Mouse (Mus musculus): ENCODE data around the gene Mrpl4. TPM values are rescaled to one million over a fixed set of nuclear protein-coding genes. Genes with fewer than 3 reads are reported as not detected.

Mrpl4 gene
- polyA plus RNA-seq, 1 experiment from 2014 or later = 129 TPM

MicroRNAs encoded within 50 kb of the gene (microRNA counts, 519-probe panel; counts per million panel counts)
- microRNA mmu-miR-1900 = 2,583 counts per million, percentile 61 among the panel's probes with 10 or more counts

Small RNA genes lying within 50 kb of the gene (microRNA-seq; reads per million reads assigned to microRNA genes)
- not detected for gene Mir1900

Other genes with a start within 250 kb of the Mrpl4 start
- gene Col5a3, start 187.7 kb upstream of the Mrpl4 start, polyA plus RNA-seq (2015; fragmentation: Nextera tagmentation; extraction: Ambion mirVana) = 3.2 and 3.5 TPM in 2 replicates
- not detected in 2 replicates for gene Rdh8, start 184.2 kb upstream of the Mrpl4 start, polyA plus RNA-seq (2015; fragmentation: Nextera tagmentation; extraction: Ambion mirVana)
- 20.7 and 21.2 TPM in 2 replicates for gene A230050P20Rik, start 134.1 kb upstream of the Mrpl4 start, polyA plus RNA-seq (2015; fragmentation: Nextera tagmentation; extraction: Ambion mirVana)
- gene Angptl6, start 123.0 kb upstream of the Mrpl4 start, polyA plus RNA-seq (2015; fragmentation: Nextera tagmentation; extraction: Ambion mirVana) = 7.5 and 8.1 TPM in 2 replicates
- 80.9 and 81.3 TPM in 2 replicates for gene Ppan, start 114.6 kb upstream of the Mrpl4 start, polyA plus RNA-seq (2015; fragmentation: Nextera tagmentation; extraction: Ambion mirVana)
- gene Eif3g, start 104.1 kb upstream of the Mrpl4 start, polyA plus RNA-seq (2015; fragmentation: Nextera tagmentation; extraction: Ambion mirVana) = 283 and 327 TPM in 2 replicates
- gene Dnmt1, start 42.9 kb upstream of the Mrpl4 start, polyA plus RNA-seq (2015; fragmentation: Nextera tagmentation; extraction: Ambion mirVana) = 74.7 and 76.0 TPM in 2 replicates
- gene S1pr2, start 26.0 kb upstream of the Mrpl4 start, polyA plus RNA-seq (2015; fragmentation: Nextera tagmentation; extraction: Ambion mirVana) = 39.4 and 40.1 TPM in 2 replicates
- 10.9 and 11.3 TPM in 2 replicates for gene Icam1, start 13.2 kb downstream of the Mrpl4 start, polyA plus RNA-seq (2015; fragmentation: Nextera tagmentation; extraction: Ambion mirVana)
- gene Icam4, start 26.6 kb downstream of the Mrpl4 start, polyA plus RNA-seq (2015; fragmentation: Nextera tagmentation; extraction: Ambion mirVana) = 6.6 and 16.2 TPM in 2 replicates
- gene Icam5, start 29.3 kb downstream of the Mrpl4 start, polyA plus RNA-seq (2015; fragmentation: Nextera tagmentation; extraction: Ambion mirVana) = 0.05 and 0.21 TPM in 2 replicates
- 0.73 TPM in 1 of 2 replicates, not detected in the other for gene Zglp1, start 64.4 kb downstream of the Mrpl4 start, polyA plus RNA-seq (2015; fragmentation: Nextera tagmentation; extraction: Ambion mirVana)
- 0.58 and 0.82 TPM in 2 replicates for gene Gm49373, start 70.4 kb downstream of the Mrpl4 start, polyA plus RNA-seq (2015; fragmentation: Nextera tagmentation; extraction: Ambion mirVana)
- 57.6 and 58.0 TPM in 2 replicates for gene Fdx1l, start 70.9 kb downstream of the Mrpl4 start, polyA plus RNA-seq (2015; fragmentation: Nextera tagmentation; extraction: Ambion mirVana)
- gene Gm38431, start 89.3 kb downstream of the Mrpl4 start, polyA plus RNA-seq (2015; fragmentation: Nextera tagmentation; extraction: Ambion mirVana) = 1.6 and 1.7 TPM in 2 replicates
- 48.3 and 60.9 TPM in 2 replicates for gene Raver1, start 89.3 kb downstream of the Mrpl4 start, polyA plus RNA-seq (2015; fragmentation: Nextera tagmentation; extraction: Ambion mirVana)
- gene Tyk2, start 128.5 kb downstream of the Mrpl4 start, polyA plus RNA-seq (2015; fragmentation: Nextera tagmentation; extraction: Ambion mirVana) = 13.6 and 15.8 TPM in 2 replicates
- 284 and 293 TPM in 2 replicates for gene Cdc37, start 147.2 kb downstream of the Mrpl4 start, polyA plus RNA-seq (2015; fragmentation: Nextera tagmentation; extraction: Ambion mirVana)
- gene Pde4a, start 163.0 kb downstream of the Mrpl4 start, polyA plus RNA-seq (2015; fragmentation: Nextera tagmentation; extraction: Ambion mirVana) = 5.9 and 6.2 TPM in 2 replicates
- gene Keap1, start 236.6 kb downstream of the Mrpl4 start, polyA plus RNA-seq (2015; fragmentation: Nextera tagmentation; extraction: Ambion mirVana) = 61.1 and 61.6 TPM in 2 replicates
- gene S1pr5, start 245.7 kb downstream of the Mrpl4 start, polyA plus RNA-seq (2015; fragmentation: Nextera tagmentation; extraction: Ambion mirVana) = 0.93 and 1.6 TPM in 2 replicates